Mouse (Mus musculus) heart, adult 2 months (tissue): ENCODE measurements around the gene Dnase2a. TPM values are rescaled to one million over a fixed set of nuclear protein-coding genes. Genes with fewer than 3 reads are reported as not detected.

Experiments used
- DNase-seq, 2 experiments: peaks; one replicate each; pipeline ENCODE4 v3.0.0; 2021
- H3K27ac ChIP-seq: fragments of 200-600 bp; 2 replicates; pipeline ENCODE4 v1.8.1; 2022
- H3K27me3 ChIP-seq: fragments of 200-500 bp; 2 replicates; pipeline ENCODE4 v1.6.1; 2012; ENCODE audit warnings: mild to moderate bottlenecking, low read length, inconsistent platforms, mixed read lengths; ENCODE audit not compliant: control insufficient read depth, insufficient read depth
- H3K36me3 ChIP-seq: fragments of 200-500 bp; 2 replicates; pipeline ENCODE4 v1.6.1; 2012; ENCODE audit warnings: low read length, inconsistent platforms; ENCODE audit not compliant: control insufficient read depth, insufficient read depth
- H3K4me1 ChIP-seq: fragments of 200-500 bp; 2 replicates; pipeline ENCODE4 v1.6.1; 2011; ENCODE audit warnings: low read length; ENCODE audit not compliant: control insufficient read depth, insufficient read depth
- H3K4me3 ChIP-seq: fragments of 200-600 bp; 2 replicates; pipeline ENCODE4 v1.8.1; 2022
- H3K79me2 ChIP-seq: fragments of 200-500 bp; replicated peaks from 2 replicates; pipeline ENCODE4 v1.6.1; 2012; ENCODE audit warnings: mild to moderate bottlenecking, inconsistent platforms, low read length, moderate library complexity, mixed read lengths; ENCODE audit not compliant: control insufficient read depth, insufficient read depth
- H3K9ac ChIP-seq: fragments of 200-500 bp; 2 replicates; pipeline ENCODE4 v1.6.1; 2012; ENCODE audit warnings: low read depth, mild to moderate bottlenecking, control low read depth, inconsistent platforms, low read length, mixed read lengths
- CTCF ChIP-seq: fragments of 200-600 bp; IDR thresholded peaks from 2 replicates; pipeline ENCODE4 v1.8.1; 2022; ENCODE audit warnings: antibody characterized with exemption, mild to moderate bottlenecking, moderate library complexity
- EP300 ChIP-seq: fragments of 200-500 bp; IDR thresholded peaks from 2 replicates; pipeline ENCODE4 v1.6.1; 2011; ENCODE audit warnings: low read depth, low read length, control low read depth; ENCODE audit not compliant: insufficient read depth
- POLR2A ChIP-seq: fragments of 200-500 bp; IDR thresholded peaks from 2 replicates; pipeline ENCODE4 v1.6.1; 2011; ENCODE audit warnings: mild to moderate bottlenecking, low read depth, low read length, control low read depth; ENCODE audit not compliant: insufficient read depth
- WGBS: fragments of 180-500 bp; shearing (Covaris S2); methylation state at CpG from one replicate; pipeline ENCODE4 v1.1.7; 2018; 5-methylcytosine and 5-hydroxymethylcytosine counted together
- intact Hi-C: fragments of 180-260 bp; cut with DNase I; formaldehyde crosslinking; loops from one replicate; pipeline ENCODE4 v1.15.1; 2025
- polyA plus RNA-seq: library from polyadenylated mRNA; depleted of rRNA; stranded (reverse); fragments of >200 nt; gene quantifications from 2 replicates; pipeline ENCODE4 v1.2.3, GENCODE M21; 2012
- total RNA-seq, 2 experiments: library from RNA; stranded (reverse); gene quantifications; 2 replicates each; pipeline ENCODE4 v1.2.3; 2021

The Dnase2a gene
- total and polyA plus RNA-seq, 3 experiments = 6.5 to 9.6 (median 9.2) TPM

DNA sequence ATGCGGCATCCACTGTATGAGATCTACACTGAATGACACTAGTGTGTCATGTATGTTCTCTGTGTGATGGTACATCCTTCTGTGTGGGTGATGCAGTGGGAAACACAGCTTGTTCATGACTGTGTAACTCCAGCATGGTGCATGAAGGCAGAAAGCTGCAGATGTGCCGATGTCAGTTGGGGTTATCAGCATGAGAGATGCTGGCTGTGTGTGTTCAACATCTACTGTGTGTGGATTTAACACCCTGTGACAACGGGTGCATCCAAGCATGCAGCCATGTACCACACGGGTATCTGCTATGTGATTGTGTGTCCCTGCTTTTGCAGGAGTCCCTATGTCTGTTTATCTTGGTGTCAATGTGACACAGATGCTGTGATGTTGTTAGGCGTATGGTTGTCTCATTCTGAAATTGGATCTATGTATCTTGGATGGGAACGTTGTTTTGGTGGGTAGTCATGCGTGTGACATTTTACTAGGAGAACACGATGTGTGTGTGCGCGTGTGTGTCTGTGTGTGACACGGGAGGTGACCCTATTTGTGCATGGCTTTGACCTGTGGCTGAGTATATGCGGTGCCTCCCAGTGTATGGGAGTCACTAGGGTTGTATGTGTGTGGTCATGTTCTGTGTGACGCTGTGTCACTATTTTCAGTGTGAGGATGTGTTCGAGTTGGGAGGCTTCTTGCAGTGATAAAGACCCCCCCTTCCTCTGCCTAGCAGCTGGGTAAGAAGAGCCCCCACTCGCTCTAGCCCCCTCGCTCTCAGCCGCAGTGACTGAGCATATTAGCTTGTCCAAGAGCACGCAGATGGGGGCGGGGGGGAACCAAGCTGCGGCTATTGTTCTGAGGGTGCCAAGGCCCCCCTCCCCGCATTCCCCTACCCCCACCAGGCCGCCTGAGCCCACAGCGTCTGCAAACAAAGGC lies 27.9 kb downstream of the Dnase2a start:
- intact Hi-C loops = no loop called here
- Histone ChIP-seq H3K27ac (no peak overlapping the region), H3K36me3 (no peaks in the 10 kb centered on the region), H3K79me2 (no peaks in the 10 kb centered on the region), H3K9ac (no peak overlapping the region), H3K4me1 (no peaks in the 10 kb centered on the region), H3K4me3 (no peak overlapping the region), H3K27me3 (peaks cover 31% of the 10 kb centered on the region)
- WGBS = 28% methylated on average over 23 of the region's 23 CpGs
- TF ChIP-seq EP300 (no peak), CTCF (no peak), POLR2A (no peak)
- DNase-seq = no peak

DNA sequence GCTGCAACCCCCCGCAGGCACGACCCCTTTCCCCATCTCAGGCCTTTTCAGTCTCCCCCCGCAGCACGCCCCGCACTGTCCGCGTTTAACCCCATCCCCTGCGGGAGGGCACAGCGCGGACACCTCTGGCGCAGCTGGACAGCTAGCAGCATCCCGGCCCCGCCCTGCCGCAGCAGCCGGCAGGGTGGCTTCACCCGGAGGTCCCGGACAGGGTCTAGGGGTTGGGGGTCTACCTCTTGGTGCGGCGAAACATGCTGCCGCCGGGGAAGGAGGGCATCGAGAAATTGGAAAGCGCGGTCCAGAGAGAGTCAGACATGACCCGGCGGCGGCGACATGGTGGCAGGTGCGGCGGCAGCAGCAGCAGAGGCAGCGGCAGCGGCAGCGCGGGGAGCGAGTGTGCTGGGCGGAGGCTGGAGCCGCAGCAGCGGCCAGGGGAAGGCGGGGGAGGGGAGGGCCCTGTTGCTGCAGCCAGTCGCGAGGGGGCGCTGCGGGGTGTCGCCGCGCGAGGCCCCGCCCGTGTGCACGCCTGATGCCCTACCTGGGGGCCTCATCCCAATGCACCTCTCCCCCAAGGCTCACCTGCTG lies 28.7 kb downstream of the Dnase2a start, which contains the start of gene Mast1:
Gene Mast1, minus strand, starts transcription at position 398 of the 585 bp plus-strand sequence.
- no peaks in the 10 kb centered on the region for H3K4me1 ChIP-seq
- intact Hi-C loops = no loop called here
- H3K9ac ChIP-seq = no peak within 1 kb of the TSS
- peaks cover 31% of the 10 kb centered on the region for H3K27me3 ChIP-seq
- no peaks in the 10 kb centered on the region for H3K36me3 ChIP-seq
- H3K79me2 ChIP-seq = no peaks in the 10 kb centered on the region
- 2% methylated on average over 48 of the region's 50 CpGs for WGBS
- no peak within 1 kb of the TSS for H3K27ac ChIP-seq
- no peak within 1 kb of the TSS for H3K4me3 ChIP-seq
- DNase-seq = peak; percentile 48 to 66
- TF ChIP-seq POLR2A (no peak), CTCF (peak; percentile 78)

DNA sequence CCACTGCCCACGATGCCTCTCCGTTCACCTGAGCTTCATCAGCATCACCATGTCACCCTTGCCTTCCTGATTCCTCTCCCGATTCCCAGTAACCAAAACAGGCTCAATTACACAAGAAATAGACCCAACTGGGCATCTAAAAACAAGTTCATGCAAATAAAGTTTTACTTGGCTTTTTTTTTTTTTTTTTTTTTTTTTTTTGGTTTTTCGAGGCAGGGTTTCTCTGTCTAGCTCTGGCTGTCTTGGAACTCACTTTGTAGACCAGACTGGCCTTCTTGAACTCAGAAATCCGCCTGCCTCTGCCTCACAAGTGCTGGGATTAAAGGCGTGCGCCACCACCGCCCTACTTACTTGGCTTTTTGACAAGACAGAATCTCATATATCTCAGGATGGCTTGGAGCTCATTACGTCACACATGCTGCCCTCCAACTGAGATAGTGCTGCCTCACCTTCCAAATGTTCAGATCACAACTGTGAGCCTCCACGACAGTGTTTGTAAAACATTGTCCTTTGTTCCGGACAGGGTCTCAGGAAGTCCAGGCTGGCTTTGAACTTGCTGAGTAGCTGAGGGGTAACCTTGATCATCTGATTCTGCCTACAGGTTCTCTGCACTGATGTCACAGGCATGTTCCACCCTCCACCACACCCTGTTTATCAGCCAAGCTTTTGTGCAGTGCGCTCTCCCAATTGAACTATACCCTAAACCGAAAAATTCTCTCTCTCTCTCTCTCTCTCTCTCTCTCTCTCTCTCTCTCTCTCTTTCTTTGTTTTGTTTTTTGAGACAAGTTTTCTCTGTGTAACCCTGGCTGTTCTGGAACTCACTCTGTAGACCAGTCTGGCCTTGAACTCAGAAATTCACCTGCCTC lies 29.5 kb downstream of the Dnase2a start:
- H3K27ac ChIP-seq = no peak overlapping the region
- H3K36me3 ChIP-seq = no peaks in the 10 kb centered on the region
- peaks cover 31% of the 10 kb centered on the region for H3K27me3 ChIP-seq
- H3K9ac ChIP-seq = no peak overlapping the region
- no peak overlapping the region for H3K4me3 ChIP-seq
- H3K4me1 ChIP-seq = no peaks in the 10 kb centered on the region
- DNase-seq = no peak
- WGBS = 65% methylated on average over 13 of the region's 13 CpGs
- intact Hi-C loops = no loop called here
- TF ChIP-seq EP300 (no peak), POLR2A (no peak), CTCF (no peak)
- no peaks in the 10 kb centered on the region for H3K79me2 ChIP-seq

DNA sequence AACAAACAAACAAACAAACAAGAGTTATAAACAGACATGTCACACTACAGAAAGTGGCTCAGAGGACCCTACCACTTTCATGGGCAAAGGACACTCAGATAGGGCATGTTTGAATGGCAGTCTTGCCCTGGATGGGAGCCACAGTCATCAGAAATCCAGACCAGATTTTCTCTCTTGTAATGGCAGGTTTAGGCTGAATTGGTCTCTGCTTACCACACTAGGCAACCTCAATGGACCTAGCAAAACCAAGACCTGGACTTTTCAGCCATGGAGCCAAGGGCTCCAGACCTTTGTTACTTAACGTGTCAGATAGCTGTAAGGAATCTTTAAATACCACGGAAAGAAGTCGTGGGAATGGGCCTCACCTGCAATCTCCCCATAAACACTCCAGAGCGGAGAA lies 35.3 kb downstream of the Dnase2a start:
- DNase-seq = no peak
- H3K79me2 ChIP-seq = no peaks in the 10 kb centered on the region
- H3K27ac ChIP-seq = no peak overlapping the region
- no peaks in the 10 kb centered on the region; the same call in 1 of the 2 replicates for H3K4me1 ChIP-seq
- no peak overlapping the region for H3K4me3 ChIP-seq
- WGBS = 25% methylated on average over 4 of the region's 4 CpGs
- intact Hi-C loops = no loop called here
- no peaks in the 10 kb centered on the region for H3K36me3 ChIP-seq
- TF ChIP-seq POLR2A (no peak), CTCF (no peak), EP300 (no peak)
- H3K27me3 ChIP-seq = peaks cover 8% of the 10 kb centered on the region
- no peak overlapping the region for H3K9ac ChIP-seq

DNA sequence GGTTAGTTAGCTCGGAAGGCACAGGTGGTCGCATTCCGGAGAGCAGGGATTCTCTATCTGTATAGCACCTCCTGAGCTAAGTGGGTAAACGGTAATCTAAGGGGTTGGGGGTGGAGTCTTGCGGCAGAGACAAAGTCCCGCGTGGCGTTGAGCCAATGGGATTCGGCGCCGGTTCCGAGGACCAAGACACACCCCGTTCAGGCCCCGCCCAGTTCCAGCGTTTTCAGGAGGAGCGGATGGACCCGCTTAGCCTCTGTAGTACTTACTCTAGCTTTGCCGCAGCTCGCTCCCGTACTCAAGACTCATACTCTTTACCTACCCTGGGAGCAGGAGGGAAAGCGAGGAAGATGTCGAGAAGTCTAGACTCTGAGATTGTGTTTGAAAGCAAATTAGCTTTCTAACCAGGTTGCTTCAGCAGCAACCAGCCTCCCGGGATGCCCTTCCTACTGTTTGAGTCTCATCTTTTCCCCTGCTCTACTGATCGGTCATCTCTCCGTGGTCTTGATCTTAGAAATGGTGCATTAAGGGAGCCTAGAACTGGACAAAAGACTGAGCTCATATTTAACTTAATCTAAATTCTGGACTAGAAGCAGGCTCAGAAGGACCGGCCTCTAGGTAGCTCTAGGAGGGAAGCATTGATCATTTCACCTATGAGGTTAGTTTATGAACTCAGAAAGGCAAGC lies 36.3 kb downstream of the Dnase2a start:
- no peak overlapping the region for H3K9ac ChIP-seq
- peaks cover 8% of the 10 kb centered on the region for H3K27me3 ChIP-seq
- H3K36me3 ChIP-seq = no peaks in the 10 kb centered on the region
- no peak overlapping the region for H3K4me3 ChIP-seq
- TF ChIP-seq POLR2A (no peak), EP300 (no peak), CTCF (no peak)
- H3K79me2 ChIP-seq = no peaks in the 10 kb centered on the region
- intact Hi-C loops = no loop called here
- no peak overlapping the region for H3K27ac ChIP-seq
- peak in 1 of 2 experiments; percentile 36 for DNase-seq
- H3K4me1 ChIP-seq = no peaks in the 10 kb centered on the region; the same call in 1 of the 2 replicates
- WGBS = 5% methylated on average over 26 of the region's 26 CpGs
